Mouse (Mus musculus) erythroblast, embryonic 14.5 days (primary cell): Measurements from ENCODE around the gene Lama4.

ENCODE experiments used
- GATA1 ChIP-seq: IDR thresholded peaks from 2 replicates; pipeline ENCODE4 v1.6.1; 2012; ENCODE audit warnings: low read length, inconsistent platforms, mixed read lengths
- TAL1 ChIP-seq: IDR thresholded peaks from 3 replicates; pipeline ENCODE4 v1.6.1; 2012; ENCODE audit warnings: low read length, inconsistent platforms, mixed read lengths

DNA sequence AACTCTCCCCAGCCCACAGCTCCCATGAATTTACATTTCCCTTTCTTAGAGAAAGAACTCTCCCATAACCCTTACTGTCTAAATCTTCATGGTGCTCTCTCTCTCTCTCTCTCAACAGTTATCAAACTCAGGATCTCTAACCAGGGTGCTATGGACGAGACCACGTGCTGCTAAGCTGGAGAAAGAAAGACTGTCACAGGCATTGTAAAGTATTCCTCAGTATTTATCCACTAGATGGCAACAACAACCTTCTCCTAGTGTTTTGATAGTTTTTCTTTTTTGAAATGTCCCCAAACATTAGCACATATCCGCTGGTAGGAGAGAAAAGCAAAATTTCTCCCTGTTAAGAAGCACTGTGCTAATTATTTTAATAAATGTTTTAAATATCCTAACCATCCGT is 156.1 kb downstream of the Lama4 start:
- TF ChIP-seq GATA1 (no peak), TAL1 (no peak)
